Mouse (Mus musculus): ENCODE results near the gene Egflam.

Egflam gene

DNA sequence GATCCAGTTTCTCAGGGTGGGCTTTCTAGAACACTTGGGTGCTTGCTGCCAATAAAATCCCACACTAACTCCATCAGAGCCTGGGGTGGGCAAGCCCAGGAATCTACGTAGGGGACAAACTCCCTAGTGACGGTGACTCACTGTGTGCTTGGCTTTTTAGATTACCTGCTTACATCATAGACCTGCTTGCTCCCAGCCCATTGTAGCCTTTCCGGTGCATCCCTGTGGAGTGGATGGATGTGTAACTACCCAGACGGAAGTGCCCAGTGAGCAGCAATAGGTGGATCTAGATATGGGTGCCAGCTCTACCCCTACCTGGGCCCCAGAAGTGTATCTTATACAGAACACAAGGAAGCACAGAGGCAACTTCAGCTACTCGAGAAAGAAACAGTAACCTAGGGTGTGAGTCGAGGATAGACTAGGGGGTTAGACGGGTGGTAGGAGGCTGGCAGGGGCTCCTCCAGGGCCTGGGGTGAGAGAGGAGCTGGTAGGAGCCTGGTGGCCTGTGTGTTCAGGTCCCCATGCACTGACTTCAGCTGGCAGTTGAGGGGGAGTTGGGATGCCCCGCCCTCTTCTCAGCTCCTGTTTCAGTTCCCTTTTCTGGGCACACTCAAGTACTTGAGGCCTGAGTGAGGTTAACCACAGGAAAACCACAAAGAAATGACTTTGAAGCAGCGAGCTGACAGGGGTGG lies 181.5 kb downstream of the Egflam start:
- peak; percentile 12 to 19 for DNase-seq (ENCODE audit: low spot score in 2 of 2)

DNA sequence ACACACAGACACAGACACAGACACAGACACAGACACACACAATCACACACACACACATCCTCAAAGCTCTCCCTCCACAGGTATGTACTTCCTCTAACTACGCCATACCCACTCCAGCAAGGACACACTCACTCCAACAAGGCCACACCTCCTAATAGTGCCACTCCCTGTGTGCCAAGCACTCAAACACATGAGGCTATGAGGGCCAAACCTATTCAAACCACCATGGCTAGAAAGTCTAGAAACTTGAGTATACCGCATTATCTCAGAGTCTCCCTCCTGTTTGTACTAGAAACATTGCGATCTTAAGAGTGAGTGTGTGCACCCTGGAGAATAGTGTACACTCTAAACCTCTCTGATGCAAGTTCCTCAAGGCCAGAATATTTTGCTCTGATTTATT lies 182.3 kb downstream of the Egflam start:
- no peak for DNase-seq (ENCODE audit: low spot score in 2 of 2)

DNA sequence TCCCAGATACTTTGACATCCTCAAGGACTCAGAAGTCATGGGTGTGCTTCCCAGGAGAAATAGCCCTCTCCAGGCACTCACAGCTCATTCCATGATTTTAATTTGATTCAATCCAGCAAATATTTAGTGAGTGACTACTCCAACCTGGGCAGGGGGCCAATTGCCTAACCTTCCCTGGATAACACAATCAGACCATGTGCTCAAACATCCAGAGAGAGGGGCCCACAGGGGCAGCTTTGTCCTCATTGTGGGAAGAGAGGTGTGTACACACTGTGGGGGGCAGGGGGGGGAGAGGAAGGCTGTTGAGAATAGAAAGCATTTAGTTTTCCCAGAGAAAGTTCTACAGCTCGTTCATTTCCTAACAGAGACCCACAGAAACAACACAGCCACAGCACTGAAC lies 184.5 kb downstream of the Egflam start:
- DNase-seq (ENCODE audit: low spot score in 2 of 2) = no peak

DNA sequence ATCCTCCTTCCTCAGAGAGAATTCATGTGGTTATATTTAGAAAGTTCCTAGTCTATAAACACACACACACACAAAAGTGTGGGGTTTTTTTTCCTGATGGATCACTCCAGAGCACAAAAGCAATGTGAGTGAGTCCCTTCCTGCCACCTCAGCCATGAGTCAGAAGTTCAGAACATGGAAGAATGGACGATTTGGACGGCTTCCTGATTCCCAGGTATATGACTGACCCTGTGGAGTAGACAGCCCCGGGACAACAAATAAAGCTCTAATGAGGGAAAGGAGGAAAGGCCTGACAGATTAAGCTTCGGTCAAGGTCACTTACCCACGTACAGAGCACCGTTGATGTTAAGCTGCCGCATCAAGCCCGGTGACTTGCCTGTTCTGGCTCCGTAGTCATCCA lies 190.0 kb downstream of the Egflam start:
- DNase-seq (ENCODE audit: low spot score in 2 of 2) = no peak

DNA sequence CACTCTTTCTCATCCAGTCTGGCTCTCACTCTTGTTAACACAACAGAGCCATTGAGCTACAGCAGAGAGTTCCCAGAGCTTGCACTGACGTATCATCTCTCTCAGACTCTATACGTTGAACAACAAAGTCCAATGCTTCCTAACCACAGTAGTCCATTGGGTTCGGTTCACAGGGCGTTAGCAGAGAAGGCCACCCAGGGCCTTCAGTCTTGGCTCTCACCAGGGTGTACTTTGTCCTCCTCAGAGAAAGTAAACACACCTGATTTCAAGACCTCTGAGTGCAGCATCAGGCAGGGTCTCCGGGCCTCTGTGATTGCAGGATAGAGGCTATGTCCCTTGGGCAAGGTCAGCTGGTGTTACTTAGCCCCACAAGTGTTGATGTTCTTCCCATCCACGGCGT lies 190.9 kb downstream of the Egflam start:
- DNase-seq (ENCODE audit: low spot score in 2 of 2) = no peak

GRCm38 (mm10) chr15:7206110-7206509 lies 192.1 kb downstream of the Egflam start:
- no peak for DNase-seq (ENCODE audit: low spot score in 2 of 2)

- DNase-seq (ENCODE audit: low spot score in 2 of 2) = no peak
Observed at GRCm38 (mm10) chr15:7204917-7205316, 193.3 kb downstream of the Egflam start.

DNA sequence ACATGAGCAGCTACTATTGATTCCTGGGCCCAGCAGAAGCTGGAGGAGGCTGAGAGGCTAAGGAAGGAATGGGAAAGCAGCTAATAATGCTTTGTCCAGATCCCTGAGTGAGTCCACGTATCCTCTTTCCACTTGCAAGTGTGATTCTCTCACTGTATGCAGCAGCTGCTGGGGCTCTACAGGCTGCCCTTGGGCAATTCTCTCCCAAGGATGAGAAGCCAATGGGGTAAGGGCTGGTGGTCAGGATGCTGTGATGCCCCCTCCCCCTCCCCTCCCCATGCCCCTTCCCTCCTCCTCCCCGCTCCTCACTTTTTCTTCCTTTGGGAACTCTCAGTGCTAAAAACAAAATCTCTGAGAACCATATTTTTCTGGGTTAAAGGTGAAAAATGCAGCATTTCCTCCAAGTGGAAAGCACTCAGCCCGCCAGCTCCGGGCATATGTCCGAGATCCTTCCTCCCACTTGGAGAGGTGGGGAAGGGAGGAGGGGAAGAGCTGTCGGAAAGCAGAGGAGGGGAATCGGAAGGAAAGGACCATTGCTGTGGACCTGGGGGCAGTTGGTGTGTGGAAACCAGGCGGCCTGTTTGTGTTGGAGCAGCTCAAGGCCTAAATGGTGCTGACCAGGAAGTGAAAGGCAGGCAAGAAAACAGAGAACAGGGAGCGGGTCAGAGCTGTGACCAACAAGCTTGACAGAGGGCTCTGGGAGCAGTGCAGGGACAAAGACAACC lies 194.4 kb downstream of the Egflam start:
- no peak for DNase-seq (ENCODE audit: low spot score in 2 of 2)

DNA sequence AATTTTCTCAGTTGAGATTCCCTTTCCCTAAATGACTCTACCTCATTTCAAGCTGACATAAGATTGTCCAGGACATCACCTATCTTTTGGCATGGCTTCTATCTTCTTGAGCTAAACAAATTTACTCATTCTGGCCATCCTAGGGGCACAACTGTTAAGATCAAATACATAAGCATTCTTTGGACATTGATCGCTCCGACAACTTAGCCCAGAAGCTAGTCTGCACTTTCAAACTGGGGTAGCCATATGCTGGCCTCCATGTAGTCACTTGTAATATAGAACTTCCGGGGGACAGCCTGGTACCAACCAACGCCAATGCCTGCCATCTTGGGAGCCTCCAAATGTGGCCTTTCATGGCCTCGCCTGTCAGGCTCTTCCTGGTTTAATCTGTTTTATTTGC lies 195.2 kb downstream of the Egflam start:
- no peak for DNase-seq (ENCODE audit: low spot score in 2 of 2)

DNA sequence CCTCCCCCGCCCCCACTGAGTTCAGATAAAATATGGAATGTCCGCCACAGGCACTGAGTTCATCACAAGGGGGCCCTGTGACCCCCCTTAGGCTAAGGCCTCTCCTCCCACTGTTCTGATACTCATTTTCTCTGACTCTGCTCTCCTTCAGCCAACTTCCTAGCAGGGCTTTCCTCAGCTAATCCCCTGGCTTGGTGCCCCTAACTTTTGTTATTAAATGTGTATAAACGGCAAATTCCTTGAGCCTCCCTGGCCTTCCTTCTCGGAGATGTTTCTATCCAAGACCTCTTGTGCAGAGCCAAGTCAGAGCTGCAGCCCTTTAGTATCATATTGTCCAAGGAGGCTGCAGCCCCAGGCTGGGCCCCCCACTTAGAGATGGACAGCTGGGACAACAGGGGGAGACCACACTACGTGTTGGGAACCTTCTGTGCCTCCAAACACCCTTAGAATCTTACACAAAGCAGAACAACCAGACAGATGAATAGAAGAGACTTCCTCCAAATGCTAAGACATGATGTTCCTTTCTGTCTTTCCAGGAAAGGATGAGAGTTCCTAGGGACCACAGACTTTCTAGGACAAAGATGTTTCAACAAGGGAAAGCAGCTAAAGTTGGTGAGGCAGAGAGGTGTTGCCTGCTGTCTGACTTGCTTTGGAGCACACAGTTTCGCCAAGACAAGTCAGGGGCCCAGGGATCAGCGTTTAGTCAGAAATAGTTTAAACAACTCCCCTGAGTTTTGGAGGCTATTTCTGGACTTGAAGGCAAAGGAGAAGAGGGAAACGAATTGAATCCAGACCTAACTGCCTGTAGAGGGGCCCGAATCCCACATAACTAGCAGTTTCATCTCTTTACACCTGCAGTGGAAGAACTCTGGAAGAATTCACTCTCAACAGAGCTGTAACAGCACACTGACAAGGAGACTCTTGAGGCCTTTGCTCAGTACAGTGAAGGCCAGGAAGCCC lies 196.5 kb downstream of the Egflam start:
- no peak for DNase-seq (ENCODE audit: low spot score in 2 of 2)

- no peak for DNase-seq (ENCODE audit: low spot score in 2 of 2)
Observed at GRCm38 (mm10) chr15:7200286-7200685, 197.9 kb downstream of the Egflam start.

GRCm38 (mm10) chr15:7198816-7199215 lies 199.4 kb downstream of the Egflam start:
- no peak for DNase-seq (ENCODE audit: low spot score in 2 of 2)

GRCm38 (mm10) chr15:7197652-7198445 lies 200.3 kb downstream of the Egflam start:
- no peak for DNase-seq (ENCODE audit: low spot score in 2 of 2)

GRCm38 (mm10) chr15:7194748-7195221 lies 203.4 kb downstream of the Egflam start:
- DNase-seq (ENCODE audit: low spot score in 2 of 2) = no peak

GRCm38 (mm10) chr15:7194147-7194720 lies 204.0 kb downstream of the Egflam start:
- DNase-seq (ENCODE audit: low spot score in 2 of 2) = no peak

DNA sequence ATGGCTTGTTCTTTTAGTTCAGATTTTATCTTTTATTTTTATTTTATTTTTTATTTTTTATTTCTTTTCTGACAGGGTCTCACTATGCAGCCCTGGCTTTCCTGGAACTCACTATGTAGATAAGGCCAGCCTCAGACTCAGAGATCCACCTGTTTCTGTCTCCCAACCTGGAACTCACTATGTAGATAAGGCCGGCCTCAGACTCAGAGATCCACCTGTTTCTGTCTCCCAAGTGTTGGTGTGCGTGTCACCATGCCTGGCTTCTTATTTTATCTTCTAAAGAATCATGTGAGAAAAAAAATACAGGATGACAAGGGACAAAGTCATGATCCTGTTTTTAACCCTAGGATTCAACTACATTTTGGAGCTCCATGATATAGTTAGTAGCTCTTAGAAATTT lies 205.6 kb downstream of the Egflam start:
- DNase-seq (ENCODE audit: low spot score in 2 of 2) = no peak

DNA sequence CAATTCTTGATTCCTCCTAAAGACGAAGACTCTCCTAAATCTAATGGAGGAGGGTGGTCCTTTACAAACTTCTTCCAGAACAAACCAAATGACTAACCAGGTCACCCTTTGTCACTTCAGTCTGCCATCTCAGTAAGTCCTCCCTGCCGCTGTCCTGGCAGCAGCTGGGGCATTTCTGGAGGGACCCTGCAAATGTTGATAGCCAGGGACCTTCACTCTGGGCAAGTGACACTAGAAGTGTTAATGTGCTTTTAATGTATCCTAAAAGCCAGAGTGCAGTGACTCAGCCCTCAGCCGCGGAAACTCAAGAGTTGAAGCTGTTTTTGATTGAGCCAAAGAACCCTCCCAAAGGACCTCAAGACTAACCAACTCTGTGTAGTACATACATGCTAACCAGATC lies 207.1 kb downstream of the Egflam start:
- DNase-seq (ENCODE audit: low spot score in 2 of 2) = no peak

- DNase-seq (ENCODE audit: low spot score in 2 of 2) = no peak
Observed at GRCm38 (mm10) chr15:7189678-7190454, 208.3 kb downstream of the Egflam start.

DNA sequence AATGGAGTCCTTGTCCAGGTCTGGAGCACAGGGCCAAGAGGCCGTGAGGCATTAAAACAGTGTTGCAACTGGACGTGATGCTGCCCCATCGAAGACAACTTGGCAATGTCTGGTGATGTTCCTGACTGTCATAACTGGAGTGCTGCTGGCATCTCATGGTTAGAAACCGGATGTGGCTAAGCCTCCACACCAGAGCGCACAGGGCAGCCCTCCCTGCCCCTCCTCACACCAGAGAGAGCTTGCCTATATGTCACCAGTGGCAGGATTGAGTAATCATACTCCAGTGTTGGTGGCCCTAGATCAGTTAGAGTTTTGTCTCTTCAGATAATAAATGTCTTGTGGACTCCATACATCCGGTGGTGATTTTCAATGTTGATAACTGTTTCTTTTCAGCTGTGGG lies 210.5 kb downstream of the Egflam start:
- no peak for DNase-seq (ENCODE audit: low spot score in 2 of 2)

- DNase-seq (ENCODE audit: low spot score in 2 of 2) = no peak
Observed at GRCm38 (mm10) chr15:7180576-7180975, 217.6 kb downstream of the Egflam start.

Data from spleen, postnatal 14 days (tissue).